Mouse (Mus musculus): ENCODE data around the gene Trap1.

Gene Trap1

GRCm38 (mm10) chr16:4021241-4021640 is 56.4 kb downstream of the Trap1 start:
- POLR2A ChIA-PET: interaction anchor here (0.7 to 2.0 kb wide), 9 partner anchors 9 to 272 kb away, joined by 3 to 12 read pairs (median 4); partner anchors contain the start of genes Nlrc3 (in 1 of the 4), Slx4 (in 1 of the 4) and Trap1 (in 1 of the 4)
- CTCF ChIA-PET: interaction anchor here (0.6 to 0.7 kb wide), 9 partner anchors 9 to 202 kb away, joined by 3 to 5 read pairs (median 3); no protein-coding TSS in a partner anchor

- POLR2A ChIA-PET: interaction anchor here in 3 of 4 experiments (0.6 to 2.1 kb wide), 8 partner anchors 9 to 183 kb away, joined by 3 to 12 read pairs (median 4); partner anchors contain the start of gene Slx4 (in 1 of the 3)
- CTCF ChIA-PET: interaction anchor here in 1 of 4 experiments (0.6 kb wide), 1 partner anchor 13 kb away, joined by 4 read pairs; no protein-coding TSS in a partner anchor
Observed at GRCm38 (mm10) chr16:4017466-4017865, 60.2 kb downstream of the Trap1 start.

- CTCF ChIA-PET: interaction anchor here in 1 of 4 experiments (0.7 kb wide), 1 partner anchor 40 kb away, joined by 3 read pairs; no protein-coding TSS in a partner anchor
- POLR2A ChIA-PET: interaction anchor here (0.6 to 2.1 kb wide), 8 partner anchors 13 to 525 kb away, joined by 3 to 12 read pairs (median 3); partner anchors contain the start of genes Slx4 (in 3 of the 4) and Srl (in 1 of the 4)
Observed at GRCm38 (mm10) chr16:4016786-4017185, 60.8 kb downstream of the Trap1 start.

- ChIA-PET POLR2A (interaction anchor here (0.6 to 2.0 kb wide), 16 partner anchors 10 to 682 kb away, joined by 3 to 9 read pairs (median 4); partner anchors contain the start of genes Slx4 (in 3 of the 4), Trap1 (in 2 of the 4), Zfp597 (in 2 of the 4) and Crebbp (in 1 of the 4)), CTCF (interaction anchor here in 3 of 4 experiments (0.6 to 1.0 kb wide), 3 partner anchors 10 to 653 kb away, joined by 3 to 4 read pairs (median 3); partner anchors contain the start of gene Slx4 (in 1 of the 3))
Observed at GRCm38 (mm10) chr16:4014040-4014668, 63.5 kb downstream of the Trap1 start.

GRCm38 (mm10) chr16:4012882-4013570 is 64.6 kb downstream of the Trap1 start:
- CTCF ChIA-PET: no interaction called here
- POLR2A ChIA-PET: interaction anchor here in 2 of 4 experiments (0.6 to 2.0 kb wide), 10 partner anchors 9 to 269 kb away, joined by 3 to 9 read pairs (median 4); partner anchors contain the start of genes Slx4 (in 2 of the 2), Crebbp (in 1 of the 2), Trap1 (in 1 of the 2) and Zfp263 (in 1 of the 2)

GRCm38 (mm10) chr16:4003489-4004398 is 73.9 kb downstream of the Trap1 start, which contains the start of gene Slx4:
Gene Slx4 (minus strand): TSS chr16:4003770.
- ChIA-PET POLR2A (interaction anchor here (0.6 to 2.3 kb wide), 98 partner anchors 9 to 874 kb away, joined by 3 to 22 read pairs (median 4); partner anchors contain the start of genes 1700037C18Rik (in 4 of the 4), Cluap1 (in 4 of the 4), Nlrc3 (in 3 of the 4) and Zfp263 (in 3 of the 4)), CTCF (interaction anchor here (0.6 to 2.0 kb wide), 18 partner anchors 10 to 583 kb away, joined by 3 to 10 read pairs (median 4); partner anchors contain the start of genes 1700037C18Rik (in 2 of the 4), Cluap1 (in 2 of the 4), Gm20695 (in 1 of the 4) and Naa60 (in 1 of the 4))

All from embryonic stem cell, embryonic (primary cell).